Mouse (Mus musculus) cortical plate, adult 2 months (tissue): ENCODE measurements around the gene Mms19.

Experiments
- CTCF ChIP-seq: fragments of 200-500 bp; IDR thresholded peaks from 2 replicates; pipeline ENCODE4 v1.5.1; 2011; ENCODE audit warnings: mild to moderate bottlenecking, control low read depth, low read length; ENCODE audit not compliant: insufficient read depth; ENCODE audit errors: extremely low read depth
- POLR2A ChIP-seq: fragments of 200-500 bp; IDR thresholded peaks from 2 replicates; pipeline ENCODE4 v1.6.1; 2011; ENCODE audit warnings: mild to moderate bottlenecking, low read length, control low read depth; ENCODE audit not compliant: insufficient read depth; ENCODE audit errors: extremely low read depth

GRCm38 (mm10) chr19:42016251-42016650 is 35.3 kb upstream of the Mms19 start:
- TF ChIP-seq CTCF (no peak), POLR2A (no peak)
